Mouse (Mus musculus): Measurements from ENCODE around the gene Tubal3. TPM values are rescaled to one million over a fixed set of nuclear protein-coding genes. Genes with fewer than 3 reads are reported as not detected.
"Not testable (repeated sequence)": the region's sequence is repeated elsewhere in the genome, so short reads cannot be mapped to it uniquely, and the experiment has no call there.

The Tubal3 gene
- polyA plus RNA-seq, 1 experiment from 2014 or later, result 54.2 TPM

GRCm38 (mm10) chr13:3891479-3892087 is 26.5 kb upstream of the Tubal3 start:
- H3K27me3 ChIP-seq (replicated peaks; ENCODE audit: control insufficient read depth, insufficient read depth, low read length), result no peaks in the 10 kb centered on the region
- H3K4me3 ChIP-seq (ENCODE audit: low read length), result peak overlapping the region; percentile 68
- H3K36me3 ChIP-seq (ENCODE audit: control insufficient read depth, insufficient read depth, low read length), result 0 out of 2 replicates have a peak, but pooled peaks cover 5% of the 10 kb centered on the region
- peak overlapping the region; percentile 61 for H3K27ac ChIP-seq (ENCODE audit: low read length)
- 30% methylated on average over 8 of the region's 8 CpGs for WGBS
- peaks cover 9% of the 10 kb centered on the region; the same call in 1 of the 2 replicates for H3K4me1 ChIP-seq (ENCODE audit: control insufficient read depth, insufficient read depth, low read length)
- peak overlapping the region; percentile 65 for H3K9ac ChIP-seq (ENCODE audit: low read depth, low read length)
- peak; percentile 68 for ATAC-seq
- H3K4me2 ChIP-seq (ENCODE audit: low read depth, low read length), result peak overlapping the region; percentile 50
- no peaks in the 10 kb centered on the region for H3K9me3 ChIP-seq (ENCODE audit: control insufficient read depth, low read length)

DNA sequence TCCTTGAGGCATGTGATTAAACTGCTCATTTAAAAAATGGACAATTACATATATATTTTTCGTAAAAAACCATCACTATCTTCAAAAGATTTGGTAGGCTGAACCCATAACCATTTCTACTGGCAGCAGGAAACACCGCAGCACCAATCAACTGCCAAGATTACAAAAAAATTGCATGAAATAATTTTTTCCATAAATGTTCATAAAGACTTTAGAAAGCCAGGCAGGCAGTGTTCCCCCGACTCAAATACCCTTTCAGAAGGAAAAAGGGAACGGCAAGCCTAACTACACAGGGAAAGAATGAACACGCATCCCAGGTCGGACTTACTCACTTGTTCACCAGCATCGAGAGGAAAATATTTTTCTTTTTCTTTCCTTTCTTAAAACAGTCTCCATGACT is 25.5 kb upstream of the Tubal3 start:
- Histone ChIP-seq H3K4me3 (ENCODE audit: low read length) (peak overlapping the region; percentile 68), H3K9ac (ENCODE audit: low read depth, low read length) (peak overlapping the region; percentile 65), H3K27ac (ENCODE audit: low read length) (peak overlapping the region; percentile 61), H3K36me3 (ENCODE audit: control insufficient read depth, insufficient read depth, low read length) (no peaks in the 10 kb centered on the region), H3K27me3 (replicated peaks; ENCODE audit: control insufficient read depth, insufficient read depth, low read length) (no peaks in the 10 kb centered on the region), H3K9me3 (ENCODE audit: control insufficient read depth, low read length) (no peaks in the 10 kb centered on the region), H3K4me2 (ENCODE audit: low read depth, low read length) (peak overlapping the region; percentile 50), H3K4me1 (ENCODE audit: control insufficient read depth, insufficient read depth, low read length) (peaks cover 9% of the 10 kb centered on the region; the same call in 1 of the 2 replicates)
- no peak for ATAC-seq
- 11% methylated on average over 7 of the region's 7 CpGs for WGBS

DNA sequence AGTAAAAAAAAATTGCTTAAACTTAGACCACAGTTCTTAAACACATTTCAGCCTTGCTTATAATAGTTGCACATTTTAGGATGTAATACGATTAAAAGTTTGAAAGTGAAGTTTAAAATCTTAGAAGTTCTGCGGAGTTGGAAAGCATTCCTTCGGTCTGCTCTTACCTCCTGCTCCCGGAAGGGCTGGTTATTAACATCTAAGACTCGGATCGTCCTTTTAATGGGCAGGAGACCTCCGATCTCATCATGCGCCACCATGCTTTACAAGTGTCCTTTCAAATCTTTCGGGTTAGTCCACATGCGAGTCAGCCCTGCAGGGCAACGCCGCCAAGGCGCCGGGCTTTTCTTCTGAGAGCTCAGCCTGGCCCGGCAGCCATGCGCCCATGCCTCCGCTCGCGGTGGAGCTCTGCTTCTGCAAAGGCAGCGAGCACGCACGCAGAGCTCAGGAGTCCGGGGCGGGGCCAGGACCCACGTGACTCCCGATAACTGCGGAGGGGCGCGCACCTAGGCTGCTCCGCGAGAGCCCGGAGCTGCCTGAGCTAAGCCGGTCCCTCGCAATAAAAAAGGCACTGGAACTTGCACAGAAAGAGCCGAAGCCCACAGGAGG is 24.8 kb upstream of the Tubal3 start:
- WGBS, result under 1% methylated on average over 35 of the region's 35 CpGs
- peak overlapping the region; percentile 67 for H3K4me2 ChIP-seq (ENCODE audit: low read depth, low read length)

DNA sequence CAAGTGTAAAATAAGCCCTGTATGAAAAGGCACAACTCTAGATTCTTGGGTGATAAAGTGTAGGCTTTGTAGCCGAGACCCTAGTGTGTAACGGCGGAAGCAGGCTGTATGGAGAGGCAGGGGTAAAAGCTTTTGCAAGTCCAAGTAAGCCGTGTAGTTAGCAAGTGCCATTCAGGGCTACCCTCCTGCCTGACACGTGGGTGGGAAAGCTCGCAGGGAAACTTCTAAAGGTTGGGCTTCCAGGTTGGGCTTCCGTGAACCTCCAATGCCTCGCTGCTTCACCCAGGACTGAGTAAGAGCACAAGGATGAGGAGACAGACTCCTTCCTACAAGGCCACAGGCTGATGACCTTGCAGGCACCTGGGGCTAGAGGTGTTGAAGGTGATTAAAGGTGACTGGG is 23.5 kb upstream of the Tubal3 start:
- H3K36me3 ChIP-seq (ENCODE audit: control insufficient read depth, insufficient read depth, low read length), result no peaks in the 10 kb centered on the region
- H3K9ac ChIP-seq (ENCODE audit: low read depth, low read length), result peak overlapping the region; percentile 15; the same call in 1 of the 2 replicates
- H3K4me3 ChIP-seq (ENCODE audit: low read length), result no peak overlapping the region
- 72% methylated on average over 8 of the region's 8 CpGs for WGBS
- no peaks in the 10 kb centered on the region for H3K27me3 ChIP-seq (replicated peaks; ENCODE audit: control insufficient read depth, insufficient read depth, low read length)
- peaks cover 9% of the 10 kb centered on the region; the same call in 1 of the 2 replicates for H3K4me1 ChIP-seq (ENCODE audit: control insufficient read depth, insufficient read depth, low read length)
- no peak for ATAC-seq
- peak overlapping the region; percentile 91 for H3K27ac ChIP-seq (ENCODE audit: low read length)
- H3K4me2 ChIP-seq (ENCODE audit: low read depth, low read length), result no peak overlapping the region
- no peaks in the 10 kb centered on the region for H3K9me3 ChIP-seq (ENCODE audit: control insufficient read depth, low read length)

More for the DNA sequence above, 24.8 kb upstream of the Tubal3 start:
- Histone ChIP-seq H3K27me3 (replicated peaks; ENCODE audit: control insufficient read depth, insufficient read depth, low read length) (no peaks in the 10 kb centered on the region), H3K27ac (ENCODE audit: low read length) (peak overlapping the region; percentile 91), H3K9me3 (ENCODE audit: control insufficient read depth, low read length) (no peaks in the 10 kb centered on the region), H3K4me1 (ENCODE audit: control insufficient read depth, insufficient read depth, low read length) (peaks cover 9% of the 10 kb centered on the region; the same call in 1 of the 2 replicates), H3K36me3 (ENCODE audit: control insufficient read depth, insufficient read depth, low read length) (no peaks in the 10 kb centered on the region), H3K9ac (ENCODE audit: low read depth, low read length) (peak overlapping the region; percentile 82), H3K4me3 (ENCODE audit: low read length) (peak overlapping the region; percentile 68)
- peak; percentile 93 for ATAC-seq

GRCm38 (mm10) chr13:3895397-3895980 is 22.6 kb upstream of the Tubal3 start:
- peaks cover 9% of the 10 kb centered on the region; the same call in 1 of the 2 replicates for H3K4me1 ChIP-seq (ENCODE audit: control insufficient read depth, insufficient read depth, low read length)
- peak overlapping the region; percentile 72 for H3K27ac ChIP-seq (ENCODE audit: low read length)
- no peaks in the 10 kb centered on the region for H3K27me3 ChIP-seq (replicated peaks; ENCODE audit: control insufficient read depth, insufficient read depth, low read length)
- H3K9ac ChIP-seq (ENCODE audit: low read depth, low read length), result peak overlapping the region; percentile 26; the same call in 1 of the 2 replicates
- H3K36me3 ChIP-seq (ENCODE audit: control insufficient read depth, insufficient read depth, low read length), result no peaks in the 10 kb centered on the region
- no peak overlapping the region for H3K4me3 ChIP-seq (ENCODE audit: low read length)
- no peaks in the 10 kb centered on the region for H3K9me3 ChIP-seq (ENCODE audit: control insufficient read depth, low read length)
- H3K4me2 ChIP-seq (ENCODE audit: low read depth, low read length), result 0 out of 2 replicates have a peak overlapping the region, but pooled peaks have one; percentile 15
- ATAC-seq, result peak; percentile 8
- WGBS, result 62% methylated on average over 8 of the region's 8 CpGs

- Histone ChIP-seq H3K36me3 (ENCODE audit: control insufficient read depth, insufficient read depth, low read length) (no peaks in the 10 kb centered on the region), H3K9ac (ENCODE audit: low read depth, low read length) (no peak overlapping the region), H3K27me3 (replicated peaks; ENCODE audit: control insufficient read depth, insufficient read depth, low read length) (no peaks in the 10 kb centered on the region), H3K27ac (ENCODE audit: low read length) (peak overlapping the region; percentile 72), H3K4me3 (ENCODE audit: low read length) (no peak overlapping the region), H3K9me3 (ENCODE audit: control insufficient read depth, low read length) (no peaks in the 10 kb centered on the region), H3K4me1 (ENCODE audit: control insufficient read depth, insufficient read depth, low read length) (peaks cover 9% of the 10 kb centered on the region; the same call in 1 of the 2 replicates), H3K4me2 (ENCODE audit: low read depth, low read length) (no peak overlapping the region)
- WGBS, result 85% methylated on average over 6 of the region's 6 CpGs
- ATAC-seq, result no peak
Observed at GRCm38 (mm10) chr13:3896032-3896431, 22.0 kb upstream of the Tubal3 start.

DNA sequence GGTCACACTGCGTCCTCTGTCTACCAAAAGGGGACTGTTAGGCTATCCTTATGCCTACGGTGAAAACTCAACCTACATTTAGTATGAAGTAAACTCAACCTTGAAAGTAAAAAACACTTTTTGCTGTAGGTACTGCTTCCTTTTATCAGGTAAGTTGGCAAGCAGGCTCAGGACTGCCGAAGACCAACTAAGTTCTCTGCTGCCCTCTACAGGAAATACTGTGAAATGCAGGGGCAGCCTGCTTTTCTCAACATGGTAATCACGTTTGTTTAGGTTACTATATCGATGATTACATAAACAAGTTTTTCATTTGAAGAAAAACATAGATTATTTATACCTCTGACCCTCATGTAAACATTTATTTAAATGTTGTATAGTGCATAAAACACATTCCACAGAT is 21.2 kb upstream of the Tubal3 start:
- Histone ChIP-seq H3K27ac (ENCODE audit: low read length) (no peak overlapping the region), H3K36me3 (ENCODE audit: control insufficient read depth, insufficient read depth, low read length) (no peaks in the 10 kb centered on the region), H3K9me3 (ENCODE audit: control insufficient read depth, low read length) (no peaks in the 10 kb centered on the region), H3K4me3 (ENCODE audit: low read length) (no peak overlapping the region), H3K9ac (ENCODE audit: low read depth, low read length) (no peak overlapping the region), H3K4me1 (ENCODE audit: control insufficient read depth, insufficient read depth, low read length) (peaks cover 9% of the 10 kb centered on the region; the same call in 1 of the 2 replicates), H3K4me2 (ENCODE audit: low read depth, low read length) (no peak overlapping the region), H3K27me3 (replicated peaks; ENCODE audit: control insufficient read depth, insufficient read depth, low read length) (no peaks in the 10 kb centered on the region)
- 27% methylated on average over 5 of the region's 5 CpGs for WGBS
- ATAC-seq, result no peak

DNA sequence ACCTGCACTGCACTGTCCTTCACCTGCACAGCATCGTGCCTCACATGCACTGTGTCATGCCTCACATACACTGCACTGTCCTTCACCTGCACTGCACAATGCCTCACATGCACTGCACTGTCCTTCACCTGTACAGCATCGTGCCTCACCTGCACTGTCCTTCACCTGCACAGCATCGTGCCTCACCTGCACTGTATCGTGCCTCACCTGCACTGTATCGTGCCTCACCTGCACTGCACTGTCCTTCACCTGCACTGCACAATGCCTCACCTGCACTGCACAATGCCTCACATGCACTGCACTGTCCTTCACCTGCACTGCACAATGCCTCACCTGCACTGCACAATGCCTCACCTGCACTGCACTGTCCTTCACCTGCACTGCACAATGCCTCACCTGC is 19.9 kb upstream of the Tubal3 start:
- H3K4me1 ChIP-seq (ENCODE audit: control insufficient read depth, insufficient read depth, low read length); H3K9me3 ChIP-seq (ENCODE audit: control insufficient read depth, low read length); ATAC-seq; H3K27me3 ChIP-seq (replicated peaks; ENCODE audit: control insufficient read depth, insufficient read depth, low read length); H3K4me2 ChIP-seq (ENCODE audit: low read depth, low read length); H3K4me3 ChIP-seq (ENCODE audit: low read length); H3K36me3 ChIP-seq (ENCODE audit: control insufficient read depth, insufficient read depth, low read length); H3K9ac ChIP-seq (ENCODE audit: low read depth, low read length); H3K27ac ChIP-seq (ENCODE audit: low read length): not testable (repeated sequence)
- 93% methylated on average over 5 of the region's 5 CpGs for WGBS

DNA sequence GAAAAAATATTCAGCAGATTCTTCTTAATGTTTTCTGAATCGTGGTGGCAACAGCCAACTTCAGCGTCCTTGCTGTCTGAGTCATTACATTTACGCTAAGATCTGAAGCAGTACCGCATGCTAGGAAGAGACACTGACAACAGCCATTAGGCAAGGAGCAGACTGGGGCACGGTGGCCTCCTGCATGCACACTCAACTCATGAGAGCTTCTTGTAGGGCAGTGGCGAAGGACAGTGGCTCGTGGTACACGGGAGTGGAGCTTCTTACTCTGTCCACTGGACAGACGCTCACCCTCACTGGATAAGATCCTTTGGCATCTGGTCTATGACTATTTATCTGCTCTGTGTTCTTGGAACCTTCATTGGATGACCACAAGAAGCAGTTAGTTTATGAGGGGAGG is 18.8 kb upstream of the Tubal3 start:
- no peaks in the 10 kb centered on the region for H3K27me3 ChIP-seq (replicated peaks; ENCODE audit: control insufficient read depth, insufficient read depth, low read length)
- WGBS, result 88% methylated on average over 9 of the region's 9 CpGs
- H3K4me1 ChIP-seq (ENCODE audit: control insufficient read depth, insufficient read depth, low read length), result peaks cover 9% of the 10 kb centered on the region; the same call in 1 of the 2 replicates
- no peak overlapping the region for H3K27ac ChIP-seq (ENCODE audit: low read length)
- H3K36me3 ChIP-seq (ENCODE audit: control insufficient read depth, insufficient read depth, low read length), result no peaks in the 10 kb centered on the region
- H3K4me2 ChIP-seq (ENCODE audit: low read depth, low read length), result no peak overlapping the region
- no peak overlapping the region for H3K9ac ChIP-seq (ENCODE audit: low read depth, low read length)
- no peaks in the 10 kb centered on the region for H3K9me3 ChIP-seq (ENCODE audit: control insufficient read depth, low read length)
- no peak overlapping the region for H3K4me3 ChIP-seq (ENCODE audit: low read length)
- no peak for ATAC-seq

Data from intestine, embryonic 16.5 days (tissue).